Mouse (Mus musculus) intestine, postnatal 0 days (tissue): ENCODE results near the gene Cmc2. TPM values are rescaled to one million over a fixed set of nuclear protein-coding genes. Genes with fewer than 3 reads are reported as not detected.

Experiments used
- ATAC-seq: fragments of 200-750 bp; cut with Nextera tagmentation; 2 replicates; pipeline ENCODE4 v1.8.0; 2017; ENCODE audit warnings: mild to moderate bottlenecking, moderate TSS enrichment, moderate library complexity
- H3K27ac ChIP-seq: fragments of 300-500 bp; sonication (generic); 2 replicates; pipeline ENCODE4 v1.5.1; 2014; ENCODE audit warnings: mild to moderate bottlenecking, low read depth, low read length, moderate library complexity
- H3K27me3 ChIP-seq: fragments of 300-500 bp; sonication (generic); replicated peaks from 2 replicates; pipeline ENCODE4 v1.6.1; 2014; ENCODE audit warnings: low read length, mixed read lengths; ENCODE audit not compliant: control insufficient read depth, insufficient read depth
- H3K36me3 ChIP-seq: fragments of 300-500 bp; sonication (generic); 2 replicates; pipeline ENCODE4 v1.6.1; 2014; ENCODE audit warnings: mild to moderate bottlenecking, moderate library complexity; ENCODE audit not compliant: control insufficient read depth, insufficient read depth
- H3K4me1 ChIP-seq: fragments of 300-500 bp; sonication (generic); replicated peaks from 2 replicates; pipeline ENCODE4 v1.6.1; 2014; ENCODE audit warnings: antibody characterized with exemption, low read length, mixed read lengths; ENCODE audit not compliant: control insufficient read depth, insufficient read depth
- H3K4me2 ChIP-seq: fragments of 300-500 bp; sonication (generic); replicated peaks from 2 replicates; pipeline ENCODE4 v1.6.1; 2014; ENCODE audit warnings: low read depth, mild to moderate bottlenecking, moderate library complexity
- H3K4me3 ChIP-seq: fragments of 300-500 bp; sonication (generic); 2 replicates; pipeline ENCODE4 v1.5.1; 2014; ENCODE audit warnings: low read depth, low read length
- H3K9ac ChIP-seq: fragments of 300-500 bp; sonication (generic); 2 replicates; pipeline ENCODE4 v1.6.1; 2014; ENCODE audit warnings: mild to moderate bottlenecking, low read depth, low read length
- H3K9me3 ChIP-seq: fragments of 300-500 bp; sonication (generic); 2 replicates; pipeline ENCODE4 v1.6.1; 2016; ENCODE audit warnings: mixed run types; ENCODE audit not compliant: control insufficient read depth
- CTCF ChIP-seq: sonication (generic); IDR thresholded peaks from 2 replicates; pipeline ENCODE4 v1.5.1; 2016; ENCODE audit warnings: low read depth, mild to moderate bottlenecking, control low read depth, antibody characterized with exemption, moderate library complexity
- WGBS: fragments of 180-500 bp; shearing (Covaris S2); extraction: QIAGEN DNeasy Blood & Tissue Kit; methylation state at CpG from one replicate; pipeline ENCODE4 v1.1.7; 2014; 5-methylcytosine and 5-hydroxymethylcytosine counted together
- polyA plus RNA-seq: library from polyadenylated mRNA; unstranded; fragments of >200 nt; fragmentation: Nextera tagmentation; extraction: Ambion mirVana; gene quantifications from 2 replicates; pipeline ENCODE4 v1.2.1, GENCODE M21; 2015

Gene Cmc2
- polyA plus RNA-seq, 1 experiment from 2014 or later, result 58.0 TPM

GRCm38 (mm10) chr8:116895521-116895920 lies 25.7 kb downstream of the Cmc2 start:
- Histone ChIP-seq H3K27me3 (no peaks in the 10 kb centered on the region), H3K27ac (no peak overlapping the region), H3K4me1 (no peaks in the 10 kb centered on the region), H3K4me2 (no peak overlapping the region), H3K9ac (no peak overlapping the region), H3K9me3 (no peaks in the 10 kb centered on the region), H3K36me3 (peaks cover 3% of the 10 kb centered on the region; the same call in 1 of the 2 replicates), H3K4me3 (no peak overlapping the region)
- WGBS, result 89% methylated on average over 6 of the region's 6 CpGs
- TF ChIP-seq CTCF, result no peak
- no peak for ATAC-seq

- no peak for ATAC-seq
- H3K9ac ChIP-seq, result no peak overlapping the region
- H3K4me3 ChIP-seq, result no peak overlapping the region
- 72% methylated on average over 11 of the region's 11 CpGs for WGBS
- TF ChIP-seq CTCF, result no peak
- H3K27ac ChIP-seq, result no peak overlapping the region
- no peaks in the 10 kb centered on the region for H3K27me3 ChIP-seq
- H3K36me3 ChIP-seq, result peaks cover 10% of the 10 kb centered on the region; the same call in 1 of the 2 replicates
- no peak overlapping the region for H3K4me2 ChIP-seq
- no peaks in the 10 kb centered on the region for H3K9me3 ChIP-seq
- H3K4me1 ChIP-seq, result no peaks in the 10 kb centered on the region
Observed at GRCm38 (mm10) chr8:116893938-116894337, 27.3 kb downstream of the Cmc2 start.

- ATAC-seq, result no peak
- peaks cover 15% of the 10 kb centered on the region; the same call in 1 of the 2 replicates for H3K36me3 ChIP-seq
- no peak for TF ChIP-seq CTCF
- no peak overlapping the region for H3K4me3 ChIP-seq
- no peak overlapping the region for H3K9ac ChIP-seq
- no peaks in the 10 kb centered on the region for H3K27me3 ChIP-seq
- WGBS, result 71% methylated on average over 9 of the region's 9 CpGs
- H3K4me1 ChIP-seq, result no peaks in the 10 kb centered on the region
- no peak overlapping the region for H3K27ac ChIP-seq
- no peak overlapping the region for H3K4me2 ChIP-seq
- H3K9me3 ChIP-seq, result no peaks in the 10 kb centered on the region
Observed at GRCm38 (mm10) chr8:116892636-116893035, 28.6 kb downstream of the Cmc2 start.

GRCm38 (mm10) chr8:116892130-116892529 lies 29.1 kb downstream of the Cmc2 start:
- TF ChIP-seq CTCF, result no peak
- no peaks in the 10 kb centered on the region for H3K9me3 ChIP-seq
- no peak overlapping the region for H3K4me2 ChIP-seq
- no peaks in the 10 kb centered on the region for H3K27me3 ChIP-seq
- no peak overlapping the region for H3K9ac ChIP-seq
- ATAC-seq, result no peak
- H3K4me3 ChIP-seq, result no peak overlapping the region
- no peak overlapping the region for H3K27ac ChIP-seq
- WGBS, result 78% methylated on average over 3 of the region's 3 CpGs
- H3K36me3 ChIP-seq, result peaks cover 15% of the 10 kb centered on the region; the same call in 1 of the 2 replicates
- H3K4me1 ChIP-seq, result no peaks in the 10 kb centered on the region

GRCm38 (mm10) chr8:116891446-116891845 lies 29.8 kb downstream of the Cmc2 start:
- TF ChIP-seq CTCF, result no peak
- no peak overlapping the region for H3K4me2 ChIP-seq
- no peak for ATAC-seq
- H3K36me3 ChIP-seq, result peaks cover 15% of the 10 kb centered on the region; the same call in 1 of the 2 replicates
- H3K4me1 ChIP-seq, result no peaks in the 10 kb centered on the region
- H3K27ac ChIP-seq, result no peak overlapping the region
- no peaks in the 10 kb centered on the region for H3K27me3 ChIP-seq
- H3K4me3 ChIP-seq, result no peak overlapping the region
- H3K9ac ChIP-seq, result no peak overlapping the region
- no peaks in the 10 kb centered on the region for H3K9me3 ChIP-seq
- WGBS, result 83% methylated on average over 5 of the region's 5 CpGs

GRCm38 (mm10) chr8:116887813-116888212 lies 33.4 kb downstream of the Cmc2 start:
- H3K9ac ChIP-seq, result no peak overlapping the region
- ATAC-seq, result no peak
- H3K27ac ChIP-seq, result no peak overlapping the region
- no peaks in the 10 kb centered on the region for H3K4me1 ChIP-seq
- no peaks in the 10 kb centered on the region for H3K9me3 ChIP-seq
- H3K27me3 ChIP-seq, result no peaks in the 10 kb centered on the region
- 0 out of 2 replicates have a peak, but pooled peaks cover 13% of the 10 kb centered on the region for H3K36me3 ChIP-seq
- TF ChIP-seq CTCF, result no peak
- no peak overlapping the region for H3K4me2 ChIP-seq
- WGBS, result 80% methylated on average over 4 of the region's 4 CpGs
- H3K4me3 ChIP-seq, result no peak overlapping the region

- no peaks in the 10 kb centered on the region for H3K27me3 ChIP-seq
- ATAC-seq, result no peak
- no peak overlapping the region for H3K4me2 ChIP-seq
- H3K9me3 ChIP-seq, result no peaks in the 10 kb centered on the region
- no peak overlapping the region for H3K4me3 ChIP-seq
- H3K36me3 ChIP-seq, result no peaks in the 10 kb centered on the region
- 91% methylated on average over 8 of the region's 8 CpGs for WGBS
- H3K4me1 ChIP-seq, result no peaks in the 10 kb centered on the region
- no peak overlapping the region for H3K27ac ChIP-seq
- TF ChIP-seq CTCF, result no peak
- no peak overlapping the region for H3K9ac ChIP-seq
Observed at GRCm38 (mm10) chr8:116881396-116881795, 39.9 kb downstream of the Cmc2 start.
